Mouse (Mus musculus): ENCODE data around the gene Asic2.

Asic2 gene

DNA sequence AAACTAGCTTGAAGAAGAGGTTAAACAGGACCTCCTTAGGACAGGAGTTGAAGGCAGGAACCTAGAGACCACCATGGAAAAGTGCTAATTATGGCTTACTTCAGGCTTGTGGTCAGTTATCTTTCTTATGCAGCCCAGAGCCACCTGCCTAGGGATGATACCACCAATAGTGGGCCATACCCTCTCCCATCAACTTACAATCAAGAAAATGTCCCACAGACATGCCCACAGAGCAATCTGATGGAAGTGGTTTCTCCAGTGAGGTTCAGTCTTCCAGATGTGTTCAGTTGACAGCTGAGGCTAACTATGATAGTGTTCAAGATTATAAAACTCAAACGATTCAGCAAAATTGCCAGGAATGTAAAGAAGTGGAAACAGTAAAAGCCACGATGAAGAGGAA, 1124.8 kb downstream of the Asic2 start:
- WGBS, result 84% methylated on average over 2 of the region's 2 CpGs

DNA sequence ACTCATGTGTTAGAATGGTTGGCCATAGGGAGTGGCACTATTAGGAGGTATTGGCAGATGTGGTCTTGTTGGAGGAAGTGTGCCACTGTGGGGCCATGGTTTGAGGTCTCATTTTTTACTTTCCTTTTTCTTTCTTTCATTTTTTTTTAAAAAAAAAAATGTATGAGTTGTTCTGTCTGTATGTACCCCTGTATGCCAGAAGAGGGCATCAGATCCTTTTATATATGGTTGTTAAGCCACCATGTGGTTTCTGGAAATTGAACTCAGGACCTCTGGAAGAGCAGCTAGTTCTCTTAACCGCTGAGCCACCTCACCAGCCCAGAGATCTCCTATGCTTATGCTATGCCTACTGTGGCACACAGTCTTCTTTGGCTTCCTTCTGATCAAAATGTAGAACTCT, 1129.5 kb downstream of the Asic2 start:
- WGBS, result 80% methylated on average over 1 of the region's 1 CpGs

DNA sequence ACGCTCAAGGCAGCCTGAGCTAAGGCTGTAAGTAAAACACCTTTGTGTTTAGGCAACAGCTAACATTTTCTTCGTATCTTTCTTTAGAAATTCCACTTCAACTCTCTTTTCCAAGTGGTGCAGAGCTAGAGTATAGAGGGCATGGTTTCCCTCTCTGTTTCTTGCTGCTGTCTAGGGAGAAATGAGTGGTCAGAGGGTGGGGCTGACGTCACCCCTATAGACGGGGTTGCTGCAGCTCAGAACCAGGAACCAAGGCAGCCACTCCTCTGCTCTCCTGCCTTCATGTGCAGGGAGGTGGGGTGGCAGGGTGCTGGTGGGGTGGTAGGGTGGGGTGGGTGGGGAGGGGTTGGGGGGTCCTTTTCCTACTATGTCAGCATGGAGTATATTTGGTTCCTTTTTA, 1132.4 kb downstream of the Asic2 start:
- 90% methylated on average over 4 of the region's 4 CpGs for WGBS

DNA sequence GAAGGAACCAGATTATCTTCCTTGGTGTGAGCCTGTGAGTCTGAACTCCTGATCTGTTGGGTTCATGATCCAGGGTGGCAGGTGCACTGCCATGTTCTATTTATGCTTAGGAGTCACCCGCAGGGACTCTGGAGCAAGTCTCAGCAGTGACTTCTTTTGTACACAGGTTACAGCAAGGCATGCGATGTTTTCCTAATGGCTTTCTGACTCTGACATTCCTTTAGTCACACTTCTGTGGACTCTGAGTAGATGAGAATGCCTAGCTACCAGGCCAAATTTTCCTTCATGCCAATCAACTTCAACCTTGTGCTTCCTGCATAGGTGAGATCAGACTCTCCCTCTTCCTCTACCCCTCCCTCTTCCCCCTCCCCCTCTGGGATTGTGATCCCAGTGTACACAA, 1132.9 kb downstream of the Asic2 start:
- WGBS, result 90% methylated on average over 2 of the region's 2 CpGs
